Mouse (Mus musculus) midbrain, embryonic 16.5 days (tissue): ENCODE measurements around the gene Dusp5. TPM values are rescaled to one million over a fixed set of nuclear protein-coding genes. Genes with fewer than 3 reads are reported as not detected.
A peak's percentile ranks its signal among the peaks of the same experiment; 100 is the strongest.

Source experiments
- ATAC-seq: fragments of 200-750 bp; cut with Nextera tagmentation; 2 replicates; pipeline ENCODE4 v1.8.0; 2017; ENCODE audit warnings: moderate TSS enrichment
- H3K27ac ChIP-seq: fragments of 300-500 bp; sonication (generic); 2 replicates; pipeline ENCODE4 v1.5.1; 2014; ENCODE audit warnings: mild to moderate bottlenecking, low read length, mixed read lengths
- H3K27me3 ChIP-seq: fragments of 300-500 bp; sonication (generic); 2 replicates; pipeline ENCODE4 v1.6.1; 2014; ENCODE audit warnings: low read depth, low read length, mixed read lengths; ENCODE audit not compliant: control insufficient read depth, insufficient read depth
- H3K36me3 ChIP-seq: fragments of 300-500 bp; sonication (generic); 2 replicates; pipeline ENCODE4 v1.6.1; 2014; ENCODE audit warnings: mild to moderate bottlenecking, low read length, moderate library complexity, mixed read lengths; ENCODE audit not compliant: control insufficient read depth, insufficient read depth
- H3K4me1 ChIP-seq: fragments of 300-500 bp; sonication (generic); 2 replicates; pipeline ENCODE4 v1.6.1; 2014; ENCODE audit warnings: mild to moderate bottlenecking, low read length, mixed read lengths; ENCODE audit not compliant: control insufficient read depth, insufficient read depth
- H3K4me2 ChIP-seq: fragments of 300-500 bp; sonication (generic); 2 replicates; pipeline ENCODE4 v1.6.1; 2014; ENCODE audit warnings: mild to moderate bottlenecking, low read length, mixed read lengths
- H3K4me3 ChIP-seq: fragments of 300-500 bp; sonication (generic); 2 replicates; pipeline ENCODE4 v1.5.1; 2014; ENCODE audit warnings: low read depth, mild to moderate bottlenecking, low read length, moderate library complexity, mixed read lengths
- H3K9ac ChIP-seq: fragments of 300-500 bp; sonication (generic); 2 replicates; pipeline ENCODE4 v1.6.1; 2014; ENCODE audit warnings: low read depth, low read length, mixed read lengths
- H3K9me3 ChIP-seq: fragments of 300-500 bp; sonication (generic); replicated peaks from 2 replicates; pipeline ENCODE4 v1.6.1; 2014; ENCODE audit warnings: mild to moderate bottlenecking, low read length, mixed read lengths; ENCODE audit not compliant: control insufficient read depth, poor library complexity, severe bottlenecking
- WGBS: fragments of 180-500 bp; shearing (Covaris S2); extraction: QIAGEN DNeasy Blood & Tissue Kit; methylation state at CpG from one replicate; pipeline ENCODE4 v1.1.7; 2014; 5-methylcytosine and 5-hydroxymethylcytosine counted together
- polyA plus RNA-seq: library from polyadenylated mRNA; unstranded; fragments of >200 nt; fragmentation: Nextera tagmentation; extraction: Ambion mirVana; gene quantifications from 2 replicates; pipeline ENCODE4 v1.2.1, GENCODE M21; 2015

Dusp5 gene
- polyA plus RNA-seq, 1 experiment from 2014 or later: 2.2 TPM

DNA sequence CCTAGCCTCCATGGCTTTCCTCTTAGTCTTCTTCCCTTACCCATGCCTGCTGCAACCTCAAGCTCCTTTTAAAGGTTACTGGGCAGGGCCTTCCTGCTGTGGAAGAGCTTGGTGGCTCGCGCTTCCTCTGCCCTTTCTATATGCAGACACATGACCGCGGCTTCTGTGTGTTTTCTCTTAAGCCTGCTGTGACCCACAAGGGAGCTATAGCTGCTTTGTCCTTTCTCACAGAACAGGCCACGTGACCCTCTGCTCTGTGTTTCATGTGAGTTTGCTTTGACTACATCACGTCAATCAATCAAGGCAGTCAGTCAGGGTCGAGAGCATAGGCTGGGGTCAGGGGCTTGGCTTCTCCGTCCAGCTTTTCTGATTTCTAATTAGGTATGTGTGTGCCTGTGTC is 18.7 kb downstream of the Dusp5 start:
- Histone ChIP-seq H3K9me3 (no peaks in the 10 kb centered on the region), H3K4me1 (no peaks in the 10 kb centered on the region), H3K27ac (no peak overlapping the region), H3K9ac (no peak overlapping the region), H3K27me3 (no peaks in the 10 kb centered on the region), H3K36me3 (no peaks in the 10 kb centered on the region), H3K4me3 (no peak overlapping the region), H3K4me2 (no peak overlapping the region)
- ATAC-seq: no peak
- 24% methylated on average over 8 of the region's 8 CpGs for WGBS

- Histone ChIP-seq H3K4me2 (no peak overlapping the region), H3K27me3 (no peaks in the 10 kb centered on the region), H3K4me1 (no peaks in the 10 kb centered on the region), H3K9me3 (no peaks in the 10 kb centered on the region), H3K9ac (no peak overlapping the region), H3K36me3 (no peaks in the 10 kb centered on the region), H3K27ac (no peak overlapping the region), H3K4me3 (no peak overlapping the region)
- 89% methylated on average over 12 of the region's 12 CpGs for WGBS
- no peak for ATAC-seq
Measured at GRCm38 (mm10) chr19:53550972-53551371, 22.1 kb downstream of the Dusp5 start.

GRCm38 (mm10) chr19:53552216-53552786 is 23.4 kb downstream of the Dusp5 start:
- H3K4me2 ChIP-seq: no peak overlapping the region
- no peak for ATAC-seq
- H3K36me3 ChIP-seq: no peaks in the 10 kb centered on the region
- H3K9me3 ChIP-seq: no peaks in the 10 kb centered on the region
- no peaks in the 10 kb centered on the region for H3K27me3 ChIP-seq
- no peak overlapping the region for H3K4me3 ChIP-seq
- WGBS: 41% methylated on average over 10 of the region's 10 CpGs
- H3K27ac ChIP-seq: no peak overlapping the region
- H3K4me1 ChIP-seq: no peaks in the 10 kb centered on the region; the same call in 1 of the 2 replicates
- H3K9ac ChIP-seq: no peak overlapping the region

DNA sequence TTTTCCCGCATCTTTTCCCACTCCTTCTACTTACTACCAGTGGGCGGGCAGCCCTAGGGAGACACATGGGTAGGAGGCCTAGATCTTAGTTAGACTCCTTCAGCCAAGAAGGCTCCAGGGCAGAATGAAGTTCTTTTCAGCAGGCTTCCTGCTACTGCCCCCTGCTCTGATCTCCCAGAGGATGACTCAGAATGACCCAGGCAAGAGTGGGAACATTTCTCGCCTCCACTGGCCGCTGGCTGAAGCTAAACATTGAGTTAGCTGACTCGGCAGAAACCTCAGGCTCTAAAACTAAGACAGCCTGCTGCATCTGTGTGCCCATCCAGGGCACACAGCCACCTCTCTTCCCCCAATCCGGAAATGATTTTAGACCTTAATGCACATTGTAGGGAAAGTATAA is 23.9 kb downstream of the Dusp5 start:
- no peak overlapping the region for H3K27ac ChIP-seq

GRCm38 (mm10) chr19:53554402-53554801 is 25.5 kb downstream of the Dusp5 start:
- Histone ChIP-seq H3K27me3 (no peaks in the 10 kb centered on the region), H3K9me3 (no peaks in the 10 kb centered on the region), H3K4me2 (no peak overlapping the region), H3K27ac (no peak overlapping the region), H3K4me1 (no peaks in the 10 kb centered on the region; the same call in 1 of the 2 replicates), H3K4me3 (no peak overlapping the region), H3K9ac (no peak overlapping the region), H3K36me3 (no peaks in the 10 kb centered on the region)
- ATAC-seq: no peak
- WGBS: 91% methylated on average over 11 of the region's 11 CpGs

More for the DNA sequence above, 23.9 kb downstream of the Dusp5 start:
- H3K36me3 ChIP-seq: no peaks in the 10 kb centered on the region
- ATAC-seq: no peak
- no peak overlapping the region for H3K4me2 ChIP-seq
- no peaks in the 10 kb centered on the region for H3K9me3 ChIP-seq
- WGBS: 66% methylated on average over 6 of the region's 6 CpGs
- no peaks in the 10 kb centered on the region for H3K27me3 ChIP-seq
- no peaks in the 10 kb centered on the region; the same call in 1 of the 2 replicates for H3K4me1 ChIP-seq
- no peak overlapping the region for H3K4me3 ChIP-seq
- H3K9ac ChIP-seq: no peak overlapping the region

- no peaks in the 10 kb centered on the region for H3K9me3 ChIP-seq
- H3K36me3 ChIP-seq: no peaks in the 10 kb centered on the region
- H3K4me3 ChIP-seq: no peak overlapping the region
- H3K27ac ChIP-seq: no peak overlapping the region
- no peak for ATAC-seq
- 84% methylated on average over 5 of the region's 5 CpGs for WGBS
- no peak overlapping the region for H3K4me2 ChIP-seq
- no peak overlapping the region for H3K9ac ChIP-seq
- H3K27me3 ChIP-seq: no peaks in the 10 kb centered on the region
- H3K4me1 ChIP-seq: no peaks in the 10 kb centered on the region; the same call in 1 of the 2 replicates
Measured at GRCm38 (mm10) chr19:53554981-53555616, 26.2 kb downstream of the Dusp5 start.

- Histone ChIP-seq H3K4me1 (no peaks in the 10 kb centered on the region; the same call in 1 of the 2 replicates), H3K4me3 (no peak overlapping the region), H3K9me3 (no peaks in the 10 kb centered on the region), H3K27ac (no peak overlapping the region), H3K36me3 (no peaks in the 10 kb centered on the region), H3K9ac (no peak overlapping the region), H3K27me3 (no peaks in the 10 kb centered on the region), H3K4me2 (no peak overlapping the region)
- no peak for ATAC-seq
- 41% methylated on average over 6 of the region's 6 CpGs for WGBS
Measured at GRCm38 (mm10) chr19:53556841-53557240, 27.9 kb downstream of the Dusp5 start.

- H3K27ac ChIP-seq: no peak overlapping the region
- H3K4me3 ChIP-seq: no peak overlapping the region
- peak overlapping the region; percentile 28 for H3K4me2 ChIP-seq
- H3K36me3 ChIP-seq: no peaks in the 10 kb centered on the region
- no peaks in the 10 kb centered on the region; the same call in 1 of the 2 replicates for H3K4me1 ChIP-seq
- WGBS: 35% methylated on average over 20 of the region's 20 CpGs
- no peak for ATAC-seq
- no peaks in the 10 kb centered on the region for H3K9me3 ChIP-seq
- H3K27me3 ChIP-seq: no peaks in the 10 kb centered on the region
- H3K9ac ChIP-seq: no peak overlapping the region
Measured at GRCm38 (mm10) chr19:53557267-53557936, 28.5 kb downstream of the Dusp5 start.

- no peaks in the 10 kb centered on the region; the same call in 1 of the 2 replicates for H3K4me1 ChIP-seq
- 87% methylated on average over 3 of the region's 3 CpGs for WGBS
- no peaks in the 10 kb centered on the region for H3K9me3 ChIP-seq
- ATAC-seq: no peak
- no peak overlapping the region for H3K27ac ChIP-seq
- no peaks in the 10 kb centered on the region for H3K27me3 ChIP-seq
- H3K4me2 ChIP-seq: no peak overlapping the region
- no peak overlapping the region for H3K9ac ChIP-seq
- no peak overlapping the region for H3K4me3 ChIP-seq
- no peaks in the 10 kb centered on the region for H3K36me3 ChIP-seq
Measured at GRCm38 (mm10) chr19:53560436-53560835, 31.5 kb downstream of the Dusp5 start.
